Mouse (Mus musculus): ENCODE measurements around the gene Abtb2.

DNA sequence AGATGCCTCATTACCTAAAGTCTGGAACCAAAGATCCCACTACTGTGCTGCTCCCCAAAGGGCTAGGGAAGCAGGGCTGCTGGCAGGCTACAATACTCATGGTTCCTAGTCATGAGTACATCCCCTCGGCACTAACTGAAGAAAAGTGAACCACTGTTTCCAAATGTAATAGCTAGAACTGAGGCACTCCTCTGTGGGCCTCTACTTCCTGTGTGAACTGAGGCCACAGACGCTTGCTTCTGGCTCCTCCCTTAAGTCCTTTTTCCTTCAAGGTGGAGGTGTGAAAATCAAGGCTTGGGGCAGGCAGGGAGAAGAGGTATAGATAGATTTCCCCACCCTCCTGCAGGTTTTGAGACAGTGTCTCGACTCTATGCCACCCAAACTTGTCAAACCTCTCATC is 188.5 kb downstream of the Abtb2 start:
- TF ChIP-seq CTCF (IDR thresholded peaks at IDR 0.05; ENCODE audit: low read depth, low read length): no peak
- TF ChIP-seq EP300 (IDR thresholded peaks at IDR 0.05; ENCODE audit: insufficient read depth, low read depth, low read length): no peak
- no peak for TF ChIP-seq POLR2A (IDR thresholded peaks at IDR 0.05; ENCODE audit: insufficient read depth, low read length)
